Mouse (Mus musculus): ENCODE measurements around the gene Ifitm6.
"Not testable (repeated sequence)": the region's sequence is repeated elsewhere in the genome, so short reads cannot be mapped to it uniquely, and the experiment has no call there.

Ifitm6 gene

DNA sequence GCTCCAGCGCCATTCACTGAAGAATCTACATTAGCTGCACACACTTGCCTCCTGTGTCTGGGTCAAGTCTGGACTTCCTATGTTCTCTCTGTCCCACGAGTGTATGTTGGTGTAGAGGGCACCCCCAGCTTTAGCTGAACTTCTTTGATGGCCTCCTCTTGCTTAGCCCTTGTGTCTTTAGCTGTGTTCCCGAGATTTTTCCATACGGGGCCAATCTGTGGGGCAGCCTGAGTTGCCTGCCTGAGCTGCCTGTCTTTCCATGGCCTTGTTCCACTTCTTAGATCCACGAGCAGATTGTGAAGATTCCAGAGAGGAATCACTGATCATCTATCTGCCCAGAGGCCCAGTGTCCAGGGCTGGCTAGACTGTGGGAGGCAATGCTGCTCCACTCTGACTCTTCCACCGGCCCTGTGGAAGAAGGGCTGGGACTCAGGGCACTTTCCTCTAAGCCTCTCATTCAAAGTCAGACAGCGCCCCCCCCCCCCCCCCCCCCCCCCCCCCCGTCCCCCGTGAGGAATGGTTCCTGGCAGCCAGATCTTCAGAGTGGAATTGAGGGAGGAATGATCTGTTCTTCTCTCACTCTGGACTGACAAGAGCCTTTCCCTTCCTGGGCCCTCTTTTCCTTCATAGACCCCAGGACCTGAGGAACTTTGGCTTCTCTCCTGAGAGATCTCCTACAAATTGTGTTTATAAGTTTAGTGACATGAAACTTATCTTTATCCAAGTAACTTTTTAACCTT is 23.3 kb upstream of the Ifitm6 start:
- no peak for DNase-seq (ENCODE audit: low spot score)

DNA sequence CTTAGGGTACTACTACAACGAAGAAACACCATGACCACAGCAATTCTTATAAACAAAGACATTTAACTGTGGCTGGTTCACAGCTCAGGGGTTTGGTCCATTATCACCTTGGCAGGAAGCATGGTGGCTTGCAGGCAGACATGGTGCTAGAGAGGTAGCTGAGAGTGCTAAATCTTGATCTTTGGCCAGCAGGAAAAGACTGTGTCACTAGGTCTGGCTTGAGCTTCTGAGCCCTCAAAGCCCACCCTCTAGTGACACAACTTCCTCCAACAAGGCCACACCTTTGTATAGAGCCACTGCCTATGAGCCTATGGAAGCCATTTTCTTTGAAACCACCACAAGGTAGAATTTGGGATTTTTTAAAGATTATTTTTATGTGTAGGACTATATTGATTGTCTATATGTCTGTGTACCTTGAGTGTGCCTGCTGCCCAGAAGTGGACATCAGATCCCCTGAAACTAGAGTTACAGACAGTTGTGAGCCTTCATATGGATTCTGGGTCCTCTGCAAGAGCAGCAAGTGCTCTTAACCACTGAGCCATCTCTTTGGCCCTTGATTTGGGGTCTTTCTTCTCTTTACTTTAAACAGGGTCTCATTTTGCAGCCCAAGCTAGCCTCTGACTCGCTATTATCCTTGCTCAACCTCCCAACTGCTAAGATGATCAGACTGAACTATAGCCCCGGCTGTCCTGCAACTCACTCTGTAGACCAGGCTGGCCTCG is 21.8 kb upstream of the Ifitm6 start:
- DNase-seq (ENCODE audit: low spot score) = no peak

DNA sequence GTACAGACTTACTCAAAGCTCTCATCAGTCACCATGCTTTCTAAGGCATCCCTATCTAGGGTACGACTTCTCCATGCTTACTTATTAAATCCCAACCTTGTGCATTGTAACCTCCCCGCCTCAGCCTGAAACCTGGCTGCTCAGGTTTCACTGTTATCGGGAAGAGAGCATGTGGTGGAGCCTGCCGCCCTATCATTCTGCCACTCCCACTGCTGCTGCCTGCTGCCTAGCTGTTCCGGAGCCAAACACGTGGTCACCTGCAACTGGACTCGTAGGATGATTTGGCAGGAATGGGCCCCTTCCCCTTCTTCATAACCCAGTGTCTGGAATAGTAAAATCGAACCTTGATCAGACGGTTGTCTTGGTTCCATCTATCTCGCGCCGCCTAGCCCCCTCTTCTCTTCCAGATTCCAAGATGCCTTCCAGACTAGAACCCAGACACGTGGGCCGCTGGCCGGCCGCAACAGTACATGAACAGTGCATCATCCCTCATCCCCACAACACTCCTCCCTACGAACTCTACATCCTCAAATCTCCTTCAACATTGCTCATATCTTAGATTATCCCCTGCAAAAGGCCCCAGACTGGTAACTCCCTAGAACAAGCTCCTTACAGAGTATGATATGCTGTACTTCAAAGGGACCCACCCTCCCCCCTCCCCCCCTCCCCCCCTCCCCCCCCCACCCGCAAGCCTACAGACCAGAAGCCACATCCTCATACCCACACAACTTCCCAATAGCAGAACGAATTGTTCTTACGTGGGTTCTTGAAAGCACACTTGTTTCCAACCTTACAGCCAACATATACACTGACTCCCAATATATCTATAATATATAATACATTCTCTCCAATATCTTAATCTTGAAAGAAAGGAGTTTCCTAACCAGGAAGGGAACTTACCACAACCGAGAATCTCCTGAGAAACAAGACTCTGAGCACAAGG is 20.6 kb upstream of the Ifitm6 start:
- no peak for DNase-seq (ENCODE audit: low spot score)

DNA sequence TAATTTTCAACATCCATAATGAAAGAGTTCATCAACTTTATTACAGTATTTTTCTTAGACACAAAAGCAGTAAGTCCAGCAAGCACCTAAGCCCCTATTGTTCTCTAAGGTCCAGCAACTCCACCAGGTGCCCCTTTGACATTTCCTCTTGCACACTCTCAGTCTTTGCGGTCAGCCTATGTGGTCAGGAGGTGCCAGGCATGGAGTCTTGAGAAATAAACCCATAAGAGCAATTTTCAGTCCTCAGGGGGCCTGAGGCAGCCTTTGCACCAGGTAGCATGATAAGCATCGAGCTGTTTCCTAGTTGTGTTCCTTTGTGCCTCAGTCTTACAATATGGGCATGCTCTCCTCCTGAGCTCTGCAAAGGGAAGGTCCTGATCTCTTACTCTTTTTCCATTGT is 18.9 kb upstream of the Ifitm6 start:
- DNase-seq (ENCODE audit: low spot score) = not testable (repeated sequence)

DNA sequence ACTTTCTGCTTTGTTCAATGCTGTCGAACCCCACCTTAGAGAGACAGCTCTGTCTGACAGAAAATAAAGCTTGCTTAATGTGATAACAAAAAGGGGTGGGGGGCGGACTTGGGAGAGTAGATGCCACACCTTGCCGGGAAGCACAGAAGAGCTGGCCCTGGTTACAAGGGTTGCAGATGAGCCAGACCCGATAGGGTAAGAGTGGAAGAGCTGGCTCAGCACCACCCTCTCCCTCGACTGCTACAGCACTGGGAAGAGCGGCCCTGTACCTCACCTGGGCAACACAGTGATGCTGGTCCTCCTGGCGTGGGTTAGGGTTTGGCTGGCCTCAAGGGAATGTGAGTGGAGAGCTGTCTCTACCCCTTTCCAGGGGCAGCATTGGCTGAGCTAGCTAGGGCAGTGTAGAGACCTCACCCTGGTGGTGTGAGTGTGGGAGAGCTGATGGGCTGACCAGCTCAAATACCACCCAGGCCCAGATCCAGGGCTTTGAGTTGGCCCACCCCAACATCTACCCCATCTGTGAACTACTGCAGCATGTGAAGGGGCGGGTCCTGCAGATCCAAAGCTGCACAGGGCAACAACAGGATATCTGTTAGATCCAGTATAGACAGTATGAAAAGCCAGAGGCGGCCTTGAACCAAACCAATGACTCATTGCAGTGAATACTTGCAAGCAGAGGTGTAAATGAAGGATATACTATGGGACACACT is 14.9 kb upstream of the Ifitm6 start:
- DNase-seq (ENCODE audit: low spot score) = no peak

DNA sequence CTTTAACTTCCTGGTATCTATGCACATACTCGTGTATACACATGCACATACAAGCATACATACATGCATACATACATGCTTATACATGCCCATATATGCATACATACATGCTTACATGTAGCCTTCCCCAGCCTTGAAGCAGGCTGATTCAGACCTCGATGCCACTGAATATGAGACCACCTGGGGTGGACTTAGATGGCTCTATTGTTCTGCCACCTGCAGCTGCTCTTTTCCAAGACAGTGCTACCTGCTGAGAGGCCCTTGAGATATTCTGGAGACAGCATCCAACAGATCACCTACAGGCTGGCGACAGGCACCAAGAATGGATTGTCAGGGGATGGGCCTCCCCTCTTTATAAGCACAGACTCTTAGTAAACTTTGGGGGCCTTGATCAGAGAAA is 12.7 kb upstream of the Ifitm6 start:
- DNase-seq (ENCODE audit: low spot score) = no peak

DNA sequence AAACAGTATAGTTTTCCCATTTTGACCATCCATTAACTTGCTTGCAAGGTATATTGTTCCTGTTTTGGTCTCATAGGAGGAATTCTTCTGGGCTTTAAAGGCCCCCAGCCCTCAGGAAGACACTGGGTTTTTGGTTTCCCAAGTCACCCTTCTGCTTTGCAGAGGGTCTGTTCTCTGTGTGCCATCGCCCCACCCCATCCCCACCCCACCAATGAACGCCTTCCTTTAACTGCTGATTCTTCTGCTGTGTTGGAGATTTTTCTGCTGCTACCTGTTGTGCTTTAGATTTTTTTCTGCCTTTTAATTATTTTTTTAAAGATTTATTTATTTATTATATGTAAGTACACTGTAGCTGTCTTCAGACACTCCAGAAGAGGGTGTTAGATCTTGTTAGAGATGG is 11.1 kb upstream of the Ifitm6 start, which contains the start of gene Gm17387:
Gene Gm17387, plus strand, starts transcription at position 301 of the 400 bp plus-strand sequence.
- DNase-seq (ENCODE audit: low spot score) = no peak

DNA sequence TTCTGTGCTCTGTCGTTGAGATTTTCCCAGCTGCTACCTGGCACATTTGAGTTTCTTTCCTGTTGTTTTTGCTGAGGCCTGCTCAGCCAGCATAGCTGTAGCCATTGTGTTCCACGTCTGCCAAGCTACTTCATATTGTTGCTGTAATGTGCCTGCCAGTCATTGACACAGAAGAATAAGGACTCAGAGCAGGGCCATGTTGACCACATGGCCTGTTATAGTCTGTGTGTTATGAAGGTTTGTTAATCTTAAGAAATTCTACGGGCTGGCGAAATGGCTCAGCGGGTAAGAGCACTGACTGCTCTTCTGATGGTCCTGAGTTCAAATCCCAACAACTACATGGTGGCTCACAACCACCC is 9.0 kb upstream of the Ifitm6 start:
- DNase-seq (ENCODE audit: low spot score) = no peak

DNA sequence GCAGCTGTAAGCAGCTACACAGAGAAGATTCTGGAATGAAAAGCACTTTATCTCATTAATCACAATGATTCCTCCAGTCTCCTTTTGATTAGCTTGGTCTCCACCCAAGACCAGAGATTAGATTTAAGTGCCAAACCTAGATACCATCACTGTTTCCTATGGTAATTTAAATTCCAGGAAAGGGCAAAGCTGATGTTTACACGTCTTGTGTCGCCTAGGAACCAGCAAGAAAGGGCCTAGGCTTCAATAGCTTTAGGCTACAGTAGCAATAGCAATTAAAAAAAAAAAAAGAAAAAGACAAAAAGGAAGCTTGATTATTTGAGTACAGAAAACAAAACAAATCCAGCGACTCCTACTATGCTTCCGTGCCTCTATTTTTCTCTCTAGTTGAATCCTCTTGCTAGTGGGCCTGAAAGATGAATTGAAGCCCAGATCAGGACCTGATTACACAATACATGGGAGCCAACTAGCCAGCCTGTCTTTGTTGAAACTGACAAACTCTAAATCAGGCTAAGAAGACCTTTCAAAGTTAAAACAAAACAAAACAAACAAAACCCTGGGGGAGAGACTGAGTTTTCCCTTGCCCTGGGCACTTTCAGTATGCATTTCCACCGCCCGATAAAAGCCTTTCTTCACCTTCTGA is 8.5 kb upstream of the Ifitm6 start:
- no peak for DNase-seq (ENCODE audit: low spot score)

DNA sequence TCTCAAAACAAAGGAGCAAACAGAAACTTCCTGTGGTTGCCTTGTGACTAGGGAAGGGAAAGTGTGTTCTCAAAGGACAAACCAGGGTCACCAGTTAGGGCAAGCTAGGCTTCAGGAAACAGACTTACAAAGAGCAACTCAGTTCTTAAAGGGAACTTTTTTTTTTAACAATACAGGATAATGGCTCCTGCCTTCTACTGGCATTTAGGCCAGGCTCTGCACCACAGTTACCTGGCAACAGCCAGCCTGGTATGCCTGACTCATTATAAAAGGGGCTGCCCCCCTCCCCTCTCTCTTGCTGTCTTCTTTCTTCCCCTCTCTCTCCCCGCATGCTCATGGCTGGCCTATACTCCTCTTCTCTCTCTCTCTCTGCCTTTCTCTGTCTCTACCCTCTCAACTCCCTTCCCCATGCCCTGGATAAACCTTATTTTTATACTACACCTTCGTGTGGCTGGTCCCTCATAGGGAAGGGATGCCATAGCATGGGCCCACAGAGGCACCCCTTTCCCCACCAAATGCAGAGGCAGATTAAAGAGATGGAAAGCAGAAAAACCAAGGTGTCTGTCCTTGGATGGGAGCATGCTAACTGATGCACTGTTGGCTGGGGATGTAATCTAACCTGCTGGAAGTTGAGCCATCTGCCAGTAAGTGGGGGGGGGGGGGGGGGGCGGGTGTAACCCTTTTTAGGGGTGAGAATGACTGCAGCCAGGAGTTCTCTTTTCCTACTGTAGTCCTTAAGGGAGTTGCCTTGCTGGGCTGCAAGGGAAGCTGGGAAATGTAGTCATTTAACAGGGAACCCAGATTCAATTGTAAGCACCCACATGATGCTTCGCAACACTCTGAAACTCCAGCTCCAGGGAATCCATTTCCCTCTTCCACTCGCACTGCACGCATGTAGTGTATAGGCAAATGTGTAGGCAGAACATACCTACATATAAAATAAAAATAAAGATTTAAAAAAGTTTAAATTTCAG is 7.4 kb upstream of the Ifitm6 start:
- DNase-seq (ENCODE audit: low spot score) = no peak

DNA sequence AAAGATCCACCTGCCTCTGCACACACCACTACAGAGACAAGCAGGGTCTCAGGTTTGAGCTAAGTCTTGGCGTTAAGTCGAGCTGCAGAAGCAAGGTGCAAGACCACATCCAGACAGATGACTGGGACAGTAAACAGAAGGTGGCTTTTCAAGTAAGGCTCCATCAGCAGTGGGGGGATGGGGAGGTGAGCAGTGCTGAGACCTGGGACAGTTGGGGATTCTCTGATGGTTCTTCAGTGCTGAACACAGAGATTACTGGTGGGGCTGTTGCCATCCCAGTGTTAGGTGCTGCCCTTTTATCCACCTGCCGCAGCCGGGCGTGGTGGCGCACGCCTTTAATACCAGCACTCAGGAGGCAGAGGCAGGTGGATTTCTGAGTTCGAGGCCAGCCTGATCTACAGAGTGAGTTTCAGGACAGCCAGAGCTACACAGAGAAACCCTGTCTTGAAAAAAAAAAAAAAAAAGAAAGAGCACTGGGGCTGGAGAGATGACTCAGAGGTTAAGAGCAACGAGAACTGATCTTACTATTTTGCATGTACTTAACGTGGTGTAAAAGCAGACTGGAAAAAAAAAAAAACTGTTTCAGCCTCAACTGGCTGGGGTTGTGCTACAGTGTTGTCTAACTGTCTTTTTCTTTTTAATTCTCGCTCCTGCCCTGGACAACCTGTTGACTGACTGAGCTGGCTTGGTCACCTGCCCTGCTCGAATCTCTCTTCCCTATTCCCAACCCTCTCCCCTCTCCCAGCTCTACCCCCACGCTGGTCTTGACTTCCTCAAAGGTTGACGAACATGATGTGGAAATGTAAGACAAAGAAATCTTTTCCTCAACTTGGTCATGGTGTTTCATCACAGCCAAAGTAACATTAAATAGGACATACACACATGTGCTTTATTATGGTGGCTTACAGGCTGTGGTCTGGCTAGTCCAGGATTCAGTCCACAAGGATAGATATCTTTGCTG is 4.0 kb upstream of the Ifitm6 start:
- no peak for DNase-seq (ENCODE audit: low spot score)

DNA sequence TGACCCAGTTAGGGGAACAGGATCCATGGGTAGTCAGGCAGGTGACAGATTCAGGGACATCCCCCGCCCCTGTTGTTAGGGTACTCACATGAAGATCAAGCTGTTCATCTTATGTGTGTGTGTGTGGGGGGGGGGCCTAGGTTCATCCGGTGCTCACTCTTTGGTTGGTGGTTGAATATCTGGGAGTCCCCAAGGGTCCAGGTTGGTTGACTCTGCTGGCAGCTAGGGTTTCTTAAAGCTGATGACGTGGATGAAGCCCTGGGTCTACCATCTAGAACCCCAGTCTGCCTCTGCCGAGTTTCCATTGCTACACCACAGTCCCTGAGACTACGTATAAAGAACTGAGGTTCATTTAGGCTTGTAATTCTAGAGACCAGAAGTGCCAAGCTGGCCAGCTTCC is 1.3 kb upstream of the Ifitm6 start:
- DNase-seq (ENCODE audit: low spot score) = no peak

DNA sequence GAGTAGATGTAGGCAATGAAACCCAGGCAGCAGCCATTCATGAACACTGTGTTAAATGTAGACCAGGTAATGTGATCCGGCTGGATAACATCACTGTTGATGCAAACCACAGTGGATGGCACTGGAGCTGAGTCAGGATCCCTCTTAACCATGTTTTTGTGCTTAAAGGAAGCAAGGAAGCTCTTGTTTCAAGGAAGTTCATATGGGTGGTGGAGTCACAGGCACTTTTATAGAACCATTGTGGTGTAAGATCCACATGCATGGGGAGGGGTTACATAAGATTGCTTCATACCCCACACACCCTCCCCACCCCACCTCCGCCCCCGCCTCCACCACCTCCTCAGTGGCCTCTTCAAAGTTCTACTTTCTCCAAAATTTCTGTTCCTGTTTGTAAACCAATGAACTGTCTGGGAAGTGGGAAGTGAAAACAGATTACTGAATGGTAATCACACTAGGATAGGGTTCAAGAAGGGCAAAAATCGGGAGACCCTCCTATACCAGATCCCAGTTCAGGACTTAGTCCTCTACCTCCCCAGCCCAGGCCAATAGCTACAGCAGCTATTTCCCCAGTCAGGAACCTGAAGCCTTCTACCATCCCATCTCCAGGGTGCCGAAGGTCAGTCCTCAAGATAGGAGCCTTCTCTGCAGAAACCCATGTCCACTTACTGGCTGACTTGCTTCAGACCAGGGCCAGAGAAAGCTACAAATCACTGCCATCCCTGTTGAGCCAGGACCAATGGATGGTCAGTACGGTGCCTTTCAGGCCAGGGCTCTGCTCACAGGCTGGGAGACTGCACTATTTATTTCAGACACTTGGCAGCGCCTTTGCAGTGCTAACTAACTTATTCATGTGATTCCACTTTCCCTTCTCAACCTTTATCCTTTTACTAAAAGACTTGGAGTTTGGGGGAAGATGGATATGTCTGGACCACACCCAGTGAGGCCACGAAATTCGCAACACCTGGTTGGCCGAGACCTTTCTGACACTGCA is 722 bp downstream of the Ifitm6 start:
- DNase-seq (ENCODE audit: low spot score) = no peak

DNA sequence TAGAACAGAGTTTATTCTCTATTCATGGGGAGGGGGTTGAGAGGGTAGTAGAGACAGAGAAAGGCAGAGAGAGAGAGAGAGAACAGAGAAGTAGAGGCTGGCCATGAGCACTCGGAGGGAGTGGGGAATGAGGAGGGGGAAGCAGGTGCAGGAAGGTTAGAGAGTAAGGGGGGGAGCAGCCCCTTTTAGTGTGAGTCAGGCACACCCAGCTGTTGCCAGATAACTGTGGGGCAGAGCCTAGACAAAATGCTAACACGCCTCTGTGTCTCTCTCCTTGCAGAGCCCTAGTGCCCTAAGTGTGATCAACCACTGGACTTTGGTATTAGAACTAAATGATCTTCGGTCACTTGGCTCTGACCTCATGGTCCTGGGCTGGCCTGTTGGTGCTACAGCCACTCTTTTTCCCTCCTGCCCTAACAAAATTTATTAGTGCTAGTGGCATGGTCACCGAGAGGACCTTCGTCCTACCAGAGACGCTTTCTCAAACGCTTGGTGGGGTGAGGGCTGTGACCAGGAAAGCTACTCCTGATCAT is 6.4 kb downstream of the Ifitm6 start:
- no peak for DNase-seq (ENCODE audit: low spot score)

DNA sequence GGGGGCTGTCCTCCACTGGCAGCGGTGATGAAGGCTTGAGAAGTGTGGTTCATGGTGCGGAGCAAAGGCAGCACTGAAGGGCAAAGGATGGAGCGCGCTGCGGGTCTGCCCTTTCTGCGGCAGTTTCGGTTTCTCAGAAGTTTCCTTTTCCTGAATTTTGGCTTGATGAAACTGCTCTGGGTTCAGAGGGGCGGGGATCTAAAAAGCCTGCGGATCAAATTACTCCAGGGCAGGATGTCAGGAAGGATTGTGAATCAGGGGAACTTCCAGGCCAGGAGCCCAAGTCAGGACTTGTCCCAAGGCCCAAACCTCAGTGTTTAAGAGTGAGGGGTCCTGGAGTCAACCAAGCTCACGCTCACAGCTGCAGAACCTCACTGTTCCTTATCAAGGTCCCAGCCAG is 7.1 kb downstream of the Ifitm6 start, which contains the start of gene Ifitm3:
Gene Ifitm3, minus strand, starts transcription at position 178 of the 400 bp plus-strand sequence.
- no peak for DNase-seq (ENCODE audit: low spot score)

DNA sequence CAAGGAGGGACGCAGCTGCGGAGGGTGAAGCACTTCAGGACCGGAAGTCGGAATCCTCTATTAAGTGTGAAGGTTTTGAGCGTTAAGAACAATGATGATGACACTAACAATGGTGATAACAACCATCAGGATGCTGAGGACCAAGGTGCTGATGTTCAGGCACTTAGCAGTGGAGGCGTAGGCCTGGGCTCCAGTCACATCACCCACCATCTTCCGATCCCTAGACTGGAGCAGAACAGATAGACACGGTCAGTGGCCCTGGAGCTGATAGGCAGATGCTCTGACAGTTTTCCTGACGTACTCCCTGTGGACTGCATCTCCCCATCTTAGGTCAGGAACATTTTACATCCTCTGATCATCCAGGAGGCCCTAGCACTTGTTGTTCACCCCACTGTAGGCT is 8.1 kb downstream of the Ifitm6 start:
- no peak for DNase-seq (ENCODE audit: low spot score)

DNA sequence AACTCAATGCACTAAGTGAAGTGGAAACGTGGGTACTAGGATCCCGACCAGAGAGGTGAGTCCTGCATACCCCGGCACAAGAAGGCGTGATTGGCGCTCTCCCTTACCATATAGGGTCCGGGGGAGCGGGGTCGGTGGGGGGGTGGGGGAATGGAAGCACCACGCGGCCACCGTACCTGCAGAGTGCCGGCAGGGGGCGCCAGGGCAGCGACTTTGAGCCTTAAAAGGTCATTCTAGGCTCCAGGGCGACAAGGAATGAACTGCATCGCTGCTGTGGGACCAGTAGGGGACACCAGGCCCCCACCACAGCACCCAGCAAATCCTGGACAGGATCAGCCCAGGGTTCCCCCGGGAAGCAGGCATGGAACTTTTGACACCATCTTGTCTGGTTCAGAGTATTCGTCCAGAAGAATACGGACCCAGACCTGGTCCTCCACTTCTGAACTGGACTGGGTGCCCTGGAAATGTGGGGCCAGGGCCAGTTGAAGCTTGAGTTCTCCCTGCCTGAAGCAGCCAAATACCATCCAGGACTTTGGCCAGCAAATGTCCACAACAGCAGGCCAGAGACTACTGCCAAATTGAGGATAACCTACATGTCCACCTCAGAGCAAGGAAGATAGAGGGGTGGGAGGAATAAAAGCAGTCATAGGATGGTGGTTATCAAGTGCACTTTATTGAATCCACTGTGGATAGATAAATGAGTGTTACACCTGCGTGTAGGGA is 8.6 kb downstream of the Ifitm6 start:
- DNase-seq (ENCODE audit: low spot score) = no peak

Data from layer of hippocampus, adult 9-10 months (tissue).